Comparison of ENCODE assay signal across 8 mouse cellular contexts in genomic region chr11:102773713-102774611, GRCm38 (mm10). TPM values are rescaled to one million over a fixed set of nuclear protein-coding genes. Genes with fewer than 3 reads are reported as not detected.
DNase-seq lines count a peak whose midpoint lies in the region; ATAC-seq lines count a peak whose summit lies in the region.

No protein-coding gene starts in this region.

- DNase-seq in cerebellum, postnatal 36 days, result peak; percentile 93 to 95
- peak; percentile 81 to 91 for DNase-seq in frontal cortex, postnatal 36 days (ENCODE audit: low spot score in 2 of 2)
- peak; percentile 76 for DNase-seq in left cerebral cortex, adult 11 months (ENCODE audit: low spot score)
- DNase-seq in lung, postnatal 4 days, result peak; percentile 84 to 90
- DNase-seq in right cerebral cortex, adult 2 months (ENCODE audit: low spot score in 2 of 2), result peak; percentile 86 to 89
- peak; percentile 74 to 85 for DNase-seq in urinary bladder, postnatal 4 days (ENCODE audit: low spot score in 2 of 2)

- peaks cover 10% of the 10 kb centered on the region for H3K36me3 ChIP-seq in hindbrain, embryonic 15.5 days

- peak overlapping the region; percentile 49 for H3K4me3 ChIP-seq in hindbrain, embryonic 15.5 days

- peak overlapping the region; percentile 98 for H3K4me2 ChIP-seq in hindbrain, embryonic 15.5 days

- H3K4me1 ChIP-seq in hindbrain, embryonic 15.5 days (replicated peaks), result peaks cover 61% of the 10 kb centered on the region

- ATAC-seq in activated CD4-positive, CD25-positive, alpha-beta regulatory T cell, adult 4 months, result peak; percentile 36
- ATAC-seq in hindbrain, embryonic 15.5 days (ENCODE audit: low FRiP score, low read depth), result peak; percentile 32

- H3K27ac ChIP-seq in hindbrain, embryonic 15.5 days (replicated peaks), result peak overlapping the region; percentile 96

- no peaks in the 10 kb centered on the region for H3K27me3 ChIP-seq in hindbrain, embryonic 15.5 days

- peak overlapping the region; percentile 74 for H3K9ac ChIP-seq in hindbrain, embryonic 15.5 days

- under 1% methylated on average over 46 of the region's 46 CpGs for WGBS in hindbrain, embryonic 15.5 days

- H3K9me3 ChIP-seq in hindbrain, embryonic 15.5 days, result no peaks in the 10 kb centered on the region

RNA-seq across cellular contexts. Expression of gene Adam11, which starts 12.7 kb away (rescaled TPM):
- not detected for polyA plus RNA-seq in activated CD4-positive, CD25-positive, alpha-beta regulatory T cell, adult 4 months (2017; shearing (Covaris generic))
- 25.6 and 25.9 TPM in 2 replicates for polyA plus RNA-seq in hindbrain, embryonic 15.5 days (2015; fragmentation: Nextera tagmentation; extraction: Ambion mirVana)

RNA-seq across cellular contexts. Expression of gene Gjc1, which starts 45.5 kb away (rescaled TPM):
- under 1 TPM in 1 of 2 experiments, not detected in 1; 0.15 TPM for polyA plus RNA-seq in activated CD4-positive, CD25-positive, alpha-beta regulatory T cell, adult 4 months (2017; shearing (Covaris generic))
- 32.5 and 32.8 TPM in 2 replicates for polyA plus RNA-seq in hindbrain, embryonic 15.5 days (2015; fragmentation: Nextera tagmentation; extraction: Ambion mirVana)

Comparison
In these comparisons a context has a peak if more than half of its experiments do, and no peak if none do; other contexts are left out.
1. Peak in every context shown above with its lines: DNase-seq, ATAC-seq, H3K4me3 ChIP-seq and H3K27ac ChIP-seq.
2. RNA of gene Adam11, which starts 12.7 kb away (polyA plus RNA-seq): 25.6 to 25.9 TPM in hindbrain, embryonic 15.5 days; not detected in activated CD4-positive, CD25-positive, alpha-beta regulatory T cell, adult 4 months; every median in the first group is over 10 times any median in the second.
3. RNA of gene Gjc1, which starts 45.5 kb away (polyA plus RNA-seq): 32.5 to 32.8 TPM in hindbrain, embryonic 15.5 days; 0.15 TPM in activated CD4-positive, CD25-positive, alpha-beta regulatory T cell, adult 4 months; every median in the first group is over 10 times any median in the second.